Mouse (Mus musculus) erythroblast, embryonic 14.5 days (primary cell): ENCODE measurements around the gene Il1r1.

Source experiments
- GATA1 ChIP-seq: IDR thresholded peaks from 2 replicates; pipeline ENCODE4 v1.6.1; 2012; ENCODE audit warnings: low read length, inconsistent platforms, mixed read lengths
- TAL1 ChIP-seq: IDR thresholded peaks from 3 replicates; pipeline ENCODE4 v1.6.1; 2012; ENCODE audit warnings: low read length, inconsistent platforms, mixed read lengths

- no peak for TF ChIP-seq TAL1
- TF ChIP-seq GATA1 = no peak
Observed at GRCm38 (mm10) chr1:40272204-40272603, 47.3 kb downstream of the Il1r1 start.
